Mouse (Mus musculus) granulocyte monocyte progenitor cell, adult 5-6 weeks (primary cell): ENCODE measurements at regions not wholly inside any gene's neighbourhood (a gene's known extent, or its start where the extent isn't known, plus 50 kb on each side); places are given as distances from the start of the nearest gene placed in this dataset.

Experiments
- ATAC-seq: replicated peaks from 2 replicates; pipeline ENCODE4 v1.8.0; 2016; ENCODE audit warnings: mild to moderate bottlenecking, moderate TSS enrichment, inconsistent platforms; ENCODE audit not compliant: poor library complexity, severe bottlenecking

GRCm38 (mm10) chr13:48717036-48717435, 54.2 kb downstream of the Barx1 start:
- ATAC-seq, result no peak

GRCm38 (mm10) chr13:48717451-48717850, 54.7 kb downstream of the Barx1 start:
- no peak for ATAC-seq

- no peak for ATAC-seq
Observed at GRCm38 (mm10) chr13:48723676-48724075, 60.9 kb downstream of the Barx1 start.

GRCm38 (mm10) chr13:48726430-48726829, 63.6 kb downstream of the Barx1 start:
- ATAC-seq, result no peak

- peak; percentile 75 for ATAC-seq
Observed at GRCm38 (mm10) chr13:48731046-48731996, 68.5 kb downstream of the Barx1 start.

GRCm38 (mm10) chr13:48732168-48732841, 69.5 kb downstream of the Barx1 start:
- no peak; the same call in 1 of the 2 replicates for ATAC-seq

- ATAC-seq, result no peak
Observed at GRCm38 (mm10) chr13:48734985-48735384, 72.2 kb downstream of the Barx1 start.

- ATAC-seq, result no peak
Observed at GRCm38 (mm10) chr13:48745566-48745965, 82.8 kb downstream of the Barx1 start.

- no peak for ATAC-seq
Observed at GRCm38 (mm10) chr13:48746301-48746700, 83.5 kb downstream of the Barx1 start.
